Mouse (Mus musculus) brain, embryonic 18.5 days (tissue): ENCODE results near the gene Dus3l.

Source experiments
- DNase-seq: peaks from one replicate; pipeline ENCODE4 v3.0.0-alpha.2; 2012; ENCODE audit warnings: low read depth, low spot score

Gene Dus3l

GRCm38 (mm10) chr17:56792588-56792987, 28.0 kb downstream of the Dus3l start:
- DNase-seq, result no peak

GRCm38 (mm10) chr17:56793614-56794319, 29.2 kb downstream of the Dus3l start:
- DNase-seq, result no peak

- DNase-seq, result no peak
Observed at GRCm38 (mm10) chr17:56799276-56799675, 34.7 kb downstream of the Dus3l start.

DNA sequence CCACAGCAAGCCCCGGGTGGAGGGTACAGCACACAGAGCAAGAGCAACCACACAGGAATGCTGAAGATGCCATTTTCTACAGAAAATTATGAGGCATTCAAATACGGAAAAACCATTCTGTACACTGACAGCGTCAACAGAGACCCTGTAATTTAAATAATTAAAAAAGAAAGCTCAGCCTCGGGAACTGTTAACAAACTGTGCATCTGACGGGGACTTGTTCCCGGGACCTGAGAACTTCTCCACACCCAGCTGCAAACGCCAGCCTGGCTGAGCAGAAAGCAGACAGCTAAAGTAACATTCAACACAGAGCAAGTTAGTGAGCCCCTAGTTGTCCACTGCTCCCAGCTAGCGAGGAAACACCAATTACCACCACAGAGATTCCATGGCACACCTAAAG, 37.5 kb downstream of the Dus3l start:
- DNase-seq, result no peak

DNA sequence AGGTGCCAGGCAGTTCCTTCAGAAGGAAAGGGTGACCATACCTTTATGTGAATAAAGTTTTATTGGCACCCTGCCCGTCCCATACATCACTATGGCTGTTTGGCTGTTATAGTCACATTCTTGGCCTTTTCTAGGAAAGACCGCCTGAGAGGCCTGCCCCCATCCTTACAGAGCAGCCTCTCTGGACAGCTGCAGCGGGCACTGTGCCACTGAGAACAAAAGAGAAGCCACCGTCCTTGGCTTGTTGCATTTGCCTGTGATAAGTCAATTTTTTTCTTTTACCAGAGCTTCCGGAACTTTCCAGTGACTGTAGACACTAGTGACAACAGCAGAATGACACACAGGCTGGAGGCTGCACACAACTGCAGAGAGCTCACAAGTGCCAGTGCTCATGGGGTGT, 40.4 kb downstream of the Dus3l start:
- DNase-seq, result no peak

GRCm38 (mm10) chr17:56805784-56806183, 41.2 kb downstream of the Dus3l start:
- no peak for DNase-seq

DNA sequence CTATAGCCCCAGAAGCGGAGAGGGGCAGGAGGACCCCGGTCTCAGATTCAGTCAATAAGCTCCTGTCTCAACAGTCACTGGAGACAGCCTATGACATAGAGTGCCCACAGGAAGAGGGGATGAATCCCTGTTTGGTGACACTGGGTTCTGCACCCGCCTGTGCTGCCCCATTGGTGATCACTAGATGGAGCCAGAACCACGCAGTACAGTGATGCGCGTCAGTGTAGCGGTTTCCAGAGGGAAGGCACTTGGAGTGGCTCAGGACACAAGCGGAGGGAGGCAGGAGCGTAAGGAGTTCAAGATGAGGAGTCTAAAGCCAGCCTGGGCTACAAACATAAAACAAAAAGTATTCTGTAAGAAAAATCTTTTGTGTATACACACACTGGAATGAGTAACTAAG, 44.0 kb downstream of the Dus3l start:
- no peak for DNase-seq

DNA sequence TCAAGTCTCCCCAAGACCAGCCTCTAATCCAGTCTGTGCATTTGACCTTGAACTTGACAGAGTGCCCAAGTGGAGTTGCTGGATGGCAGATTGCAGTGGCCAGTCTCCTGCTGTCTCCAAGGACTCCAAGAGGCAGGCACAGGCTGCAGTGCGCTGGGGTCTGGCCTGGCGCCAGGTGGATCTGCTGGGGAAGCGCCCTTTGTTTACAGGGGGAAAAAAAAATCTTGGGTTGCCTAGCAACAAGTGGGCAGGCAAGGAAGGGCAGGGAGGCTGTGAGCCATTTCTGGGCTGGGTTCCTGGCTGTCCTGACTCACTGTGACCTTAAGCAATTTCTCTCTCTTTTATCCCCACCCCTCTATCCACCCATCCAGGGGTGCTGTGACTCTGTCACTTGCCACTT, 45.7 kb downstream of the Dus3l start:
- DNase-seq, result no peak

GRCm38 (mm10) chr17:56814316-56815056, 49.9 kb downstream of the Dus3l start:
- peak; percentile 79 for DNase-seq

DNA sequence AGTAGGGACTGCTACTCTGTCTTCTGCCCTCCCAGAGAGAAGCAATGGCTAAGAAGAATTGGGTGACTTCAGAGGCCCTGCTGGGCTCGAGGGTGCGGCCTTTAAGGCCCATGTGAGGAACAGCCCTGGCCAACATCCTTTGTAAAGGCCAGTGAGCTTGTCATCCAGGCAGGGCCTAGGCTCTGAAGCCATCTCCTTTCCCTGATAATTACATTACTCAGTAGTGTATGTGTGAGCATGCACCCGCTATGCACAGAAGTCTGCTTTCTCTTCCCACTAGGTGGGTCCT, 50.4 kb downstream of the Dus3l start:
- DNase-seq, result no peak

- DNase-seq, result no peak
Observed at GRCm38 (mm10) chr17:56818067-56818636, 53.6 kb downstream of the Dus3l start.

- DNase-seq, result no peak
Observed at GRCm38 (mm10) chr17:56819032-56819545, 54.5 kb downstream of the Dus3l start.
